Mouse (Mus musculus): ENCODE measurements around the gene Rnd1. TPM values are rescaled to one million over a fixed set of nuclear protein-coding genes. Genes with fewer than 3 reads are reported as not detected.

The Rnd1 gene
- polyA plus RNA-seq, 2 experiments, result 0.24 to 0.67 TPM

DNA sequence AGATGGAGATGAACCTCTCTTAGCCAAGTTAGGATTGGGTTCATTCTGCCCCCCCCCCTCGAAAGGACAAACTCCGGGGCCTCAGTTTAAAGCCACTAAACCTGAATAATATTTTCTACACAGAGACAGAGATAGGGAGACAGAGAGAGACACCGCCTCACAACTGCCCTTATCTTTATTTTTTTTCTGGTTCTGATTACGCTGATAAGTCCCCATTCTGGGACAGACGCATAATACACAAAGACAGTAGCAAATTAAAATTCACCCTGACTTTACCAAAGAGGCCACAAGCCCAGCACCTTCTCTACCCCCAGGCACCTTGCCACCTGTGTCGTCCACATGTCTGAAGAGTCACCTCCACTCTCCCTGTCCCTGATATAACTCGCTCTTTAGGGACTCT is 4.4 kb upstream of the Rnd1 start:
- DNase-seq (ENCODE audit: low read depth in 3 of 3, low spot score in 3 of 3) (no peak), ATAC-seq (ENCODE audit: insufficient read depth) (no peak)
- H3K36me3 ChIP-seq (replicated peaks; ENCODE audit: control insufficient read depth, insufficient read depth, low read depth), result no peaks in the 10 kb centered on the region
- WGBS (ENCODE audit: insufficient replicate concordance), result 42% methylated on average over 7 of the region's 7 CpGs
- H3K4me3 ChIP-seq (ENCODE audit: insufficient read depth in 1 of 2, low read depth in 2 of 2, low read length in 2 of 2), result no peak overlapping the region
- H3K27me3 ChIP-seq (ENCODE audit: control insufficient read depth, insufficient read depth, low read length), result peaks cover 17% of the 10 kb centered on the region
- no peaks in the 10 kb centered on the region for H3K9me3 ChIP-seq (ENCODE audit: control insufficient read depth, low read length)
- H3K4me2 ChIP-seq (ENCODE audit: low read depth), result no peak overlapping the region
- TF ChIP-seq EP300 (IDR thresholded peaks at IDR 0.05; ENCODE audit: low read depth), result no peak
- H3K27ac ChIP-seq, result no peak overlapping the region
- H3K9ac ChIP-seq (replicated peaks), result no peak overlapping the region
- H3K4me1 ChIP-seq (replicated peaks; ENCODE audit: control insufficient read depth in 2 of 2, insufficient read depth in 2 of 2, low read length in 1 of 2), result 0 out of 4 replicates have a peak, but pooled peaks cover 0 to 4% of the 10 kb centered on the region in 2 experiments

- Histone ChIP-seq H3K4me2 (ENCODE audit: low read depth) (no peak overlapping the region), H3K9me3 (ENCODE audit: control insufficient read depth, low read length) (no peaks in the 10 kb centered on the region), H3K9ac (replicated peaks) (no peak overlapping the region), H3K4me3 (ENCODE audit: insufficient read depth in 1 of 2, low read depth in 2 of 2, low read length in 2 of 2) (no peak overlapping the region), H3K4me1 (replicated peaks; ENCODE audit: control insufficient read depth in 2 of 2, insufficient read depth in 2 of 2, low read length in 1 of 2) (0 out of 4 replicates have a peak, but pooled peaks cover 0 to 6% of the 10 kb centered on the region in 2 experiments), H3K36me3 (replicated peaks; ENCODE audit: control insufficient read depth, insufficient read depth, low read depth) (no peaks in the 10 kb centered on the region), H3K27ac (no peak overlapping the region), H3K27me3 (ENCODE audit: control insufficient read depth, insufficient read depth, low read length) (peaks cover 27% of the 10 kb centered on the region)
- no peak for DNase-seq (ENCODE audit: low read depth in 3 of 3, low spot score in 3 of 3)
- TF ChIP-seq EP300 (IDR thresholded peaks at IDR 0.05; ENCODE audit: low read depth), result no peak
- TF ChIP-seq CTCF (IDR thresholded peaks at IDR 0.05; ENCODE audit: low read depth), result no peak
- ATAC-seq (ENCODE audit: insufficient read depth), result no peak
- WGBS (ENCODE audit: insufficient replicate concordance), result 64% methylated on average over 8 of the region's 8 CpGs
Measured at GRCm38 (mm10) chr15:98680660-98681059, 3.4 kb upstream of the Rnd1 start.

DNA sequence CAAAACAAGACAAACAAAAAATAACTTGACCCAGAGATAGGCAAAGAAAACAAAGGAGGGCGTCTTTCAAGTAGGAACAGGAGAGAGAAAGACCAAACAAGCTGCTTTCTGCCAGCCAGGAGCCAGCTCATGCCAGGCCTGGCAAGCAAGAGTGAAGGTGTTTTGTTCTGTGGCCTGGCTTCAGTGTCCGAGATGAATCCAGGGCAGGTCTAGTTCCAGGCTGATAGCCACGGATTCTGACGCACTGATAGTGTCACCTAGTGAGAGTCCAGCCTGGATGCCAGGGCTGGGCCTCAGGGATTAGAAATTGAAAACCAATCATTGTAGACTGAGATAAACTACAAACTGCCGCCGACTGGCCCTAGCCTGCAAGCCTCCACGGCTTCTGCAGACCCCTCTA is 716 bp upstream of the Rnd1 start:
- Histone ChIP-seq H3K4me1 (replicated peaks; ENCODE audit: control insufficient read depth in 2 of 2, insufficient read depth in 2 of 2, low read length in 1 of 2) (0 out of 4 replicates have a peak, but pooled peaks cover 0 to 6% of the 10 kb centered on the region in 2 experiments), H3K9me3 (ENCODE audit: control insufficient read depth, low read length) (no peaks in the 10 kb centered on the region), H3K4me3 (ENCODE audit: insufficient read depth in 1 of 2, low read depth in 2 of 2, low read length in 2 of 2) (no peak overlapping the region), H3K27ac (no peak overlapping the region), H3K27me3 (ENCODE audit: control insufficient read depth, insufficient read depth, low read length) (peaks cover 47% of the 10 kb centered on the region), H3K4me2 (ENCODE audit: low read depth) (no peak overlapping the region), H3K9ac (replicated peaks) (no peak overlapping the region), H3K36me3 (replicated peaks; ENCODE audit: control insufficient read depth, insufficient read depth, low read depth) (no peaks in the 10 kb centered on the region)
- DNase-seq (ENCODE audit: low read depth in 3 of 3, low spot score in 3 of 3), result no peak
- no peak for TF ChIP-seq CTCF (IDR thresholded peaks at IDR 0.05; ENCODE audit: low read depth)
- TF ChIP-seq EP300 (IDR thresholded peaks at IDR 0.05; ENCODE audit: low read depth), result no peak
- ATAC-seq (ENCODE audit: insufficient read depth), result no peak
- 62% methylated on average over 7 of the region's 7 CpGs for WGBS (ENCODE audit: insufficient replicate concordance)

DNA sequence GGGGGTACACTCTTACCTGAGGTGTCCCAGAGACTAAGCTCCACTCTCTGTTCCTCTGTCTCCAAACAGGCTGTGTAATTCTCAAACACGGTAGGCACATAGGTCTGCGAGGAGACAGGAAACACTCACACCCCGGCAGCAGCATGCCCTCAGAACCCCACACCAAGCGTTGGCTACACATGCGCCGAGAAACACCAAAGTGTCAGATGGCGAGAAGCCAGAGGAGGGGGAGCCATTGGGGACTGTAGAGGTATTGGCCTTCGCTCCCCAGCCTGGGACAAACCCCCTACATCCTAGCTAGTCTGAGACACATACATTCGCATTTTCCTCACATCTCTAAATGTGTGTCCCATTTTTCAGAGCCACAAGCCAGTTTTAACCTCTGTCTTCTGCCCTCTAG is 790 bp downstream of the Rnd1 start:
- 4% methylated on average over 9 of the region's 9 CpGs for WGBS (ENCODE audit: insufficient replicate concordance)
- no peak for ATAC-seq (ENCODE audit: insufficient read depth)
- TF ChIP-seq EP300 (IDR thresholded peaks at IDR 0.05; ENCODE audit: low read depth), result no peak
- no peak for TF ChIP-seq CTCF (IDR thresholded peaks at IDR 0.05; ENCODE audit: low read depth)

GRCm38 (mm10) chr15:98675634-98676250 is 1.5 kb downstream of the Rnd1 start:
- Histone ChIP-seq H3K4me2 (ENCODE audit: low read depth) (no peak overlapping the region), H3K4me3 (ENCODE audit: insufficient read depth in 1 of 2, low read depth in 2 of 2, low read length in 2 of 2) (no peak overlapping the region), H3K27ac (no peak overlapping the region), H3K9ac (replicated peaks) (no peak overlapping the region), H3K27me3 (ENCODE audit: control insufficient read depth, insufficient read depth, low read length) (peaks cover 47% of the 10 kb centered on the region), H3K9me3 (ENCODE audit: control insufficient read depth, low read length) (no peaks in the 10 kb centered on the region), H3K4me1 (replicated peaks; ENCODE audit: control insufficient read depth in 2 of 2, insufficient read depth in 2 of 2, low read length in 1 of 2) (0 out of 4 replicates have a peak, but pooled peaks cover 0 to 6% of the 10 kb centered on the region in 2 experiments), H3K36me3 (replicated peaks; ENCODE audit: control insufficient read depth, insufficient read depth, low read depth) (no peaks in the 10 kb centered on the region)
- no peak for TF ChIP-seq CTCF (IDR thresholded peaks at IDR 0.05; ENCODE audit: low read depth)
- TF ChIP-seq EP300 (IDR thresholded peaks at IDR 0.05; ENCODE audit: low read depth), result no peak
- DNase-seq (ENCODE audit: low read depth in 3 of 3, low spot score in 3 of 3) (no peak), ATAC-seq (ENCODE audit: insufficient read depth) (no peak)
- WGBS (ENCODE audit: insufficient replicate concordance), result 14% methylated on average over 14 of the region's 14 CpGs

More for the DNA sequence above, 790 bp downstream of the Rnd1 start:
- Histone ChIP-seq H3K4me2 (ENCODE audit: low read depth) (peak overlapping the region; percentile 42), H3K4me1 (replicated peaks; ENCODE audit: control insufficient read depth in 2 of 2, insufficient read depth in 2 of 2, low read length in 1 of 2) (0 out of 4 replicates have a peak, but pooled peaks cover 0 to 6% of the 10 kb centered on the region in 2 experiments), H3K4me3 (ENCODE audit: insufficient read depth in 1 of 2, low read depth in 2 of 2, low read length in 2 of 2) (no peak overlapping the region), H3K36me3 (replicated peaks; ENCODE audit: control insufficient read depth, insufficient read depth, low read depth) (no peaks in the 10 kb centered on the region), H3K27ac (no peak overlapping the region), H3K9ac (replicated peaks) (no peak overlapping the region), H3K9me3 (ENCODE audit: control insufficient read depth, low read length) (no peaks in the 10 kb centered on the region), H3K27me3 (ENCODE audit: control insufficient read depth, insufficient read depth, low read length) (peaks cover 47% of the 10 kb centered on the region)
- no peak for DNase-seq (ENCODE audit: low read depth in 3 of 3, low spot score in 3 of 3)

Measured in liver, embryonic 14.5 days (tissue).